10 mouse cellular contexts compared by ENCODE assay signal in the genomic region with DNA sequence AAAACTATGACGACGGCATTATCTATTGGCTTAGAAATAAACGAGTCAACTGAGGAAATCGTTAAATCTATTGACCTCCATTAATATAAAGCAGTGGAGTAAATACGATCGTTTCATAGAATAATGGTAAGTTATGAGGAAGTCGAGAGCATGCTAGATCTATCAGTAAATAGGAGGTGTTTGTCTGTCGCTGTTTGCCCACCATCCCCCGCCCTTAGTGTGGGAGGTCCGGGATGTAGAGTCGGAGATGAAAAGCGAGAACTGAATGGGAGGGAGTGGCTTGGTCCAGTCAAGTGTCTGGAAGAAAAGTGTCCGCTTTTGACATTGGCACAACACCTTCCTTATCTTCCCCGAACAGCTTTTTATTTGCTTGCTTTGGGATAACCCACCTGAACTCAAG. TPM values are rescaled to one million over a fixed set of nuclear protein-coding genes. Genes with fewer than 3 reads are reported as not detected.
DNase-seq lines count a peak whose midpoint lies in the region; ATAC-seq lines count a peak whose summit lies in the region.
"Had no signal": no experiment of that assay in that cellular context is flagged by ENCODE, and none has a peak within 500 bp of the region (broad histone marks: within the 10 kb centered on the region; RNA-seq: fewer than 3 reads in every experiment).

A gene (plus strand): TSS at position 79 of the 400 bp plus-strand sequence.

- H3K9ac ChIP-seq in lung, embryonic 16.5 days (ENCODE audit: low read length), result peak within 1 kb of the TSS; percentile 46
- H3K9ac ChIP-seq in intestine, embryonic 16.5 days (ENCODE audit: low read depth, low read length), result peak within 1 kb of the TSS; percentile 46
- peak within 1 kb of the TSS; percentile 67 for H3K9ac ChIP-seq in neural tube, embryonic 12.5 days

- H3K27me3 ChIP-seq in lung, embryonic 16.5 days (ENCODE audit: control insufficient read depth, insufficient read depth, low read depth, low read length), result peaks cover 7% of the 10 kb centered on the region
- H3K27me3 ChIP-seq in intestine, embryonic 16.5 days (replicated peaks; ENCODE audit: control insufficient read depth, insufficient read depth, low read length), result peaks cover 5% of the 10 kb centered on the region; the same call in 1 of the 2 replicates
- no peaks in the 10 kb centered on the region; the same call in 1 of the 2 replicates for H3K27me3 ChIP-seq in neural tube, embryonic 12.5 days (replicated peaks)

- WGBS in lung, embryonic 16.5 days, result 4% methylated on average over 14 of the region's 14 CpGs
- 8% methylated on average over 14 of the region's 14 CpGs for WGBS in intestine, embryonic 16.5 days
- WGBS in neural tube, embryonic 12.5 days, result 7% methylated on average over 14 of the region's 14 CpGs

- H3K36me3 ChIP-seq in lung, embryonic 16.5 days (ENCODE audit: control insufficient read depth, insufficient read depth, low read length), result no peaks in the 10 kb centered on the region
- H3K36me3 ChIP-seq in intestine, embryonic 16.5 days (ENCODE audit: control insufficient read depth, insufficient read depth, low read length), result no peaks in the 10 kb centered on the region
- no peaks in the 10 kb centered on the region for H3K36me3 ChIP-seq in neural tube, embryonic 12.5 days

- H3K4me2 ChIP-seq in lung, embryonic 16.5 days (ENCODE audit: low read depth, low read length), result peak within 1 kb of the TSS; percentile 92
- peak within 1 kb of the TSS; percentile 94 for H3K4me2 ChIP-seq in intestine, embryonic 16.5 days (ENCODE audit: low read depth, low read length)
- H3K4me2 ChIP-seq in neural tube, embryonic 12.5 days (replicated peaks), result peak within 1 kb of the TSS; percentile 89

- no peak within 1 kb of the TSS for H3K27ac ChIP-seq in lung, embryonic 16.5 days (ENCODE audit: low read length)
- no peak within 1 kb of the TSS for H3K27ac ChIP-seq in intestine, embryonic 16.5 days (ENCODE audit: low read length)
- H3K27ac ChIP-seq in neural tube, embryonic 12.5 days, result no peak within 1 kb of the TSS

- no peaks in the 10 kb centered on the region for H3K9me3 ChIP-seq in lung, embryonic 16.5 days (ENCODE audit: control insufficient read depth, low read length)
- no peaks in the 10 kb centered on the region for H3K9me3 ChIP-seq in intestine, embryonic 16.5 days (ENCODE audit: control insufficient read depth, low read length)
- H3K9me3 ChIP-seq in neural tube, embryonic 12.5 days, result no peaks in the 10 kb centered on the region

- DNase-seq in cerebellum, adult 8-10 months, result peak; percentile 4
- no peak for DNase-seq in cerebellum, postnatal 36 days
- no peak for DNase-seq in lung, postnatal 10 days
- DNase-seq in adrenal gland, adult 8-10 months, result no peak
- DNase-seq in urinary bladder, postnatal 4 days (ENCODE audit: low spot score in 2 of 2), result no peak

- peak within 1 kb of the TSS; percentile 53 for H3K4me3 ChIP-seq in lung, embryonic 16.5 days (ENCODE audit: low read length)
- H3K4me3 ChIP-seq in intestine, embryonic 16.5 days (ENCODE audit: low read length), result peak within 1 kb of the TSS; percentile 48
- peak within 1 kb of the TSS; percentile 60 for H3K4me3 ChIP-seq in neural tube, embryonic 12.5 days

- peaks cover 7% of the 10 kb centered on the region; the same call in 1 of the 2 replicates for H3K4me1 ChIP-seq in lung, embryonic 16.5 days (replicated peaks; ENCODE audit: control insufficient read depth, insufficient read depth, low read length)
- H3K4me1 ChIP-seq in intestine, embryonic 16.5 days (ENCODE audit: control insufficient read depth, insufficient read depth, low read length), result no peaks in the 10 kb centered on the region
- peaks cover 7% of the 10 kb centered on the region for H3K4me1 ChIP-seq in neural tube, embryonic 12.5 days

- ATAC-seq in lung, embryonic 16.5 days (ENCODE audit: low read depth), result no peak
- no peak for ATAC-seq in intestine, embryonic 16.5 days
- 0 out of 2 replicates have a peak, but pooled peaks have one; percentile 6 for ATAC-seq in neural tube, embryonic 12.5 days (ENCODE audit: low FRiP score, low read depth)

RNA-seq across cellular contexts. Expression of the gene that starts here (rescaled TPM):
- 0.39 and 0.60 TPM in 2 replicates for polyA plus RNA-seq in lung, embryonic 16.5 days (2015; fragmentation: Nextera tagmentation; extraction: Ambion mirVana)
- 0.11 and 0.13 TPM in 2 replicates for polyA plus RNA-seq in intestine, embryonic 16.5 days (2015; fragmentation: Nextera tagmentation; extraction: Ambion mirVana)
- polyA plus RNA-seq in neural tube, embryonic 12.5 days (2016; fragmentation: Nextera tagmentation; extraction: Ambion mirVana), result 5.9 and 7.1 TPM in 2 replicates
- not detected for total RNA-seq in adrenal gland, adult 8-10 months (2022)
- total RNA-seq: common myeloid progenitor, adult 5-6 weeks had no signal
- polyA plus RNA-seq: spleen, adult 2 months had no signal
